Mouse (Mus musculus) midbrain, postnatal 0 days (tissue): Measurements from ENCODE around the gene Atp5c1. TPM values are rescaled to one million over a fixed set of nuclear protein-coding genes. Genes with fewer than 3 reads are reported as not detected.

Experiments
- ATAC-seq: fragments of 200-750 bp; cut with Nextera tagmentation; 2 replicates; pipeline ENCODE4 v1.8.0; 2017; ENCODE audit warnings: moderate number of reproducible peaks, mild to moderate bottlenecking, moderate TSS enrichment, moderate library complexity; ENCODE audit not compliant: low FRiP score
- DNase-seq: peaks from one replicate; pipeline ENCODE4 v3.0.0-alpha.2; 2015; ENCODE audit warnings: low spot score
- H3K27ac ChIP-seq: fragments of 300-500 bp; sonication (generic); 2 replicates; pipeline ENCODE4 v1.5.1; 2014; ENCODE audit warnings: low read depth, mild to moderate bottlenecking, low read length, mixed read lengths
- H3K27me3 ChIP-seq: fragments of 300-500 bp; sonication (generic); 2 replicates; pipeline ENCODE4 v1.6.1; 2014; ENCODE audit warnings: low read length, control low read depth, mixed read lengths; ENCODE audit not compliant: insufficient read depth
- H3K36me3 ChIP-seq: fragments of 300-500 bp; sonication (generic); 2 replicates; pipeline ENCODE4 v1.6.1; 2014; ENCODE audit warnings: low read length, control low read depth, mixed read lengths; ENCODE audit not compliant: insufficient read depth
- H3K4me1 ChIP-seq: fragments of 300-500 bp; sonication (generic); 2 replicates; pipeline ENCODE4 v1.6.1; 2014; ENCODE audit warnings: mild to moderate bottlenecking, control low read depth, antibody characterized with exemption, low read length, mixed read lengths; ENCODE audit not compliant: insufficient read depth
- H3K4me2 ChIP-seq: fragments of 300-500 bp; sonication (generic); 2 replicates; pipeline ENCODE4 v1.6.1; 2014; ENCODE audit warnings: low read depth, mild to moderate bottlenecking, low read length, mixed read lengths; ENCODE audit not compliant: poor library complexity, severe bottlenecking
- H3K4me3 ChIP-seq: fragments of 300-500 bp; sonication (generic); 2 replicates; pipeline ENCODE4 v1.5.1; 2014; ENCODE audit warnings: low read depth, mild to moderate bottlenecking, low read length, moderate library complexity
- H3K9ac ChIP-seq: fragments of 300-500 bp; sonication (generic); replicated peaks from 2 replicates; pipeline ENCODE4 v1.6.1; 2014; ENCODE audit warnings: mild to moderate bottlenecking, low read length, moderate library complexity, mixed read lengths; ENCODE audit not compliant: poor library complexity, severe bottlenecking
- H3K9me3 ChIP-seq: fragments of 300-500 bp; sonication (generic); 2 replicates; pipeline ENCODE4 v1.6.1; 2016; ENCODE audit warnings: low read length, control low read depth
- CTCF ChIP-seq: IDR thresholded peaks from 2 replicates; pipeline ENCODE4 v1.5.1; 2016; ENCODE audit warnings: antibody characterized with exemption, mild to moderate bottlenecking
- WGBS: fragments of 180-500 bp; shearing (Covaris S2); extraction: QIAGEN DNeasy Blood & Tissue Kit; methylation state at CpG from one replicate; pipeline ENCODE4 v1.1.7; 2014; 5-methylcytosine and 5-hydroxymethylcytosine counted together
- polyA plus RNA-seq: library from polyadenylated mRNA; unstranded; fragments of >200 nt; fragmentation: Nextera tagmentation; extraction: Ambion mirVana; gene quantifications from 2 replicates; pipeline ENCODE4 v1.2.1, GENCODE M21; 2015
- total RNA-seq: library from RNA; depleted of rRNA; stranded (reverse); fragments of >200 nt; gene quantifications from 2 replicates; pipeline ENCODE4 v1.2.3, GENCODE M21; 2014; rRNA removed

Atp5c1 gene
- total RNA-seq (458 and 510 TPM in 2 replicates), polyA plus RNA-seq (634 and 663 TPM in 2 replicates)

GRCm38 (mm10) chr2:10080310-10081010 is at the start of gene Atp5c1, which contains the start of gene Kin:
TSS of gene Atp5c1 (minus strand) at chr2:10080510.
TSS of gene Kin (plus strand) at chr2:10080593.
- H3K36me3 ChIP-seq, result no peaks in the 10 kb centered on the region

GRCm38 (mm10) chr2:10128571-10128970 is 48.3 kb upstream of the Atp5c1 start:
- Histone ChIP-seq H3K27me3 (no peaks in the 10 kb centered on the region), H3K9ac (no peak overlapping the region), H3K4me1 (no peaks in the 10 kb centered on the region), H3K9me3 (no peaks in the 10 kb centered on the region), H3K4me3 (no peak overlapping the region), H3K27ac (no peak overlapping the region), H3K4me2 (no peak overlapping the region), H3K36me3 (no peaks in the 10 kb centered on the region)
- ATAC-seq, result no peak
- WGBS, result 84% methylated on average over 4 of the region's 4 CpGs
- no peak for DNase-seq
- TF ChIP-seq CTCF, result no peak

More at GRCm38 (mm10) chr2:10080310-10081010, at the start of gene Atp5c1, which contains the start of gene Kin:
- peak within 1 kb of the TSS; percentile 97 for H3K9ac ChIP-seq
- peak within 1 kb of the TSS; percentile 77 for H3K4me3 ChIP-seq
- peaks cover 27% of the 10 kb centered on the region for H3K4me1 ChIP-seq
- DNase-seq, result peak; percentile 99
- under 1% methylated on average over 61 of the region's 61 CpGs for WGBS
- peak within 1 kb of the TSS; percentile 72 for H3K4me2 ChIP-seq
- no peaks in the 10 kb centered on the region for H3K27me3 ChIP-seq
- peak within 1 kb of the TSS; percentile 95 for H3K27ac ChIP-seq
- peak; percentile 68 for TF ChIP-seq CTCF
- H3K9me3 ChIP-seq, result no peaks in the 10 kb centered on the region
- peak; percentile 97 for ATAC-seq

- no peak for ATAC-seq
- WGBS, result 90% methylated on average over 5 of the region's 5 CpGs
- Histone ChIP-seq H3K36me3 (no peaks in the 10 kb centered on the region), H3K9ac (no peak overlapping the region), H3K4me1 (no peaks in the 10 kb centered on the region), H3K27me3 (no peaks in the 10 kb centered on the region), H3K4me2 (no peak overlapping the region), H3K4me3 (no peak overlapping the region), H3K9me3 (no peaks in the 10 kb centered on the region), H3K27ac (no peak overlapping the region)
- TF ChIP-seq CTCF, result no peak
- DNase-seq, result no peak
Measured at GRCm38 (mm10) chr2:10127471-10127870, 47.2 kb upstream of the Atp5c1 start.

DNA sequence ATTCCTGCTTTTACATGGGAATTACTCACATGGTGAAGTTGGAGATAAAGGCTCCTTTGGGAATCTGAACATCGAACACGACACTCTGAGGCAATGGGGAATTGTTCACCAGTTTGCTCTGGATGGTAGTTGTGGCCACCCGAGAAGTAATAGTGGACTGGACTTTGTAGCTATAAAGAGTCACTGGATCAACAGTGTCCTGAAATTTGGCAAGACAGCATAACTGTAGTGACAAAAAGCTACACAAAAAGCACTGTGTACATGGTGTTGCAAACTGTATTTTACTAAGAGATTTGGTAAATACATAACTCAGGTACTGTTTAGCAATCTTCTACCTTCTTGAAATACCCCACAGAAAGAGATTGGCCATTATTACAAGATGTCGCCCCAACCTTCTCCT is 45.8 kb upstream of the Atp5c1 start:
- DNase-seq (no peak), ATAC-seq (no peak)
- H3K9me3 ChIP-seq, result no peaks in the 10 kb centered on the region
- TF ChIP-seq CTCF, result no peak
- H3K9ac ChIP-seq, result no peak overlapping the region
- H3K4me3 ChIP-seq, result no peak overlapping the region
- H3K27ac ChIP-seq, result no peak overlapping the region
- H3K4me2 ChIP-seq, result no peak overlapping the region
- no peaks in the 10 kb centered on the region for H3K4me1 ChIP-seq
- 94% methylated on average over 4 of the region's 4 CpGs for WGBS
- no peaks in the 10 kb centered on the region; the same call in 1 of the 2 replicates for H3K27me3 ChIP-seq
- H3K36me3 ChIP-seq, result no peaks in the 10 kb centered on the region

DNA sequence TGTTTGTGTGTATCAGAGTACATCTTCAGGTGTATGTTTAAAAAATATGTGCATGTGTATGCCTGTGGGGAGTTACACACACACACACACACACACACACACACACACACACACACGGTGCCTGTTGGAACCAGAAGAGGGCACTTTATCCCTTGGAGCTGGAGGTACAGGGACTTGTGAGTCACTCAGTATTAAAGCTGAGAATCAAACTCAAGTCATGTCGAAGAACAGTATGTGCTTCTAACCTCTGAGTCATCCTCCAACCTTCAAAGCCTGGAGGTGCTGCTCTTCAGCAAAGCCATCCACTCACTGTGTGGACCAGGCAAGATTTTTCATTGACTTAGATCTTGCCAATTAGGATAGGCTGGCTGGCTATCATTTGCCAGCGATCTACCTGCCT is 41.5 kb upstream of the Atp5c1 start:
- WGBS, result 71% methylated on average over 3 of the region's 3 CpGs
- no peak for TF ChIP-seq CTCF
- Histone ChIP-seq H3K27me3 (no peaks in the 10 kb centered on the region; the same call in 1 of the 2 replicates), H3K4me2 (no peak overlapping the region), H3K4me1 (no peaks in the 10 kb centered on the region), H3K9ac (no peak overlapping the region), H3K36me3 (no peaks in the 10 kb centered on the region), H3K4me3 (no peak overlapping the region), H3K9me3 (no peaks in the 10 kb centered on the region), H3K27ac (no peak overlapping the region)
- ATAC-seq, result no peak
- no peak for DNase-seq

GRCm38 (mm10) chr2:10119276-10119675 is 39.0 kb upstream of the Atp5c1 start:
- Histone ChIP-seq H3K4me1 (no peaks in the 10 kb centered on the region), H3K9me3 (no peaks in the 10 kb centered on the region), H3K36me3 (no peaks in the 10 kb centered on the region), H3K4me2 (no peak overlapping the region), H3K27ac (no peak overlapping the region), H3K4me3 (no peak overlapping the region), H3K27me3 (no peaks in the 10 kb centered on the region; the same call in 1 of the 2 replicates), H3K9ac (no peak overlapping the region)
- WGBS, result 85% methylated on average over 8 of the region's 8 CpGs
- TF ChIP-seq CTCF, result no peak
- DNase-seq, result no peak
- ATAC-seq, result no peak
